Mouse (Mus musculus): ENCODE data around the gene Dhx30. TPM values are rescaled to one million over a fixed set of nuclear protein-coding genes. Genes with fewer than 3 reads are reported as not detected.
"Not testable (repeated sequence)": the region's sequence is repeated elsewhere in the genome, so short reads cannot be mapped to it uniquely, and the experiment has no call there.

The Dhx30 gene
- polyA plus RNA-seq, 1 experiment from 2014 or later = 31.2 TPM

DNA sequence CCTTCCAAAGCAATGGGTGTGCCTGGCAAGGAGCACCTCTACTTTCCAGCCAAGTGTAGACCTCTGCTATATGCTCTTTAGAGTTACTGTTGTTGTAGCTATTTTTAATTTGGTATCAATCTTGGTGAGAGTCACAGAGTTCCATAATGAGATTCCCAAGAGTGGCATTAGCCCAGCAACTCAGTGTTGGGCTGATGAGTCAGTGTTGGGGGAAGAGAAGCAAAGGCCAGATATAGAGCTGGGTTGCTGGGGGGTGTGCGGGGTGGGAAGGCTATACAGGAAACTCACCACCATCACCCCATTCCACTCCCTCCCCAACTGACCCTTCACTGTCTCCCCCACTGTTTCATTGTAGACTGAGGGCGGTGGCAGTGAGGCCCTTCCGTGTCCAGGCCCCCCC, 36.6 kb downstream of the Dhx30 start:
- Histone ChIP-seq H3K4me2 (ENCODE audit: low read depth, low read length) (no peak overlapping the region), H3K4me3 (ENCODE audit: low read depth, low read length) (no peak overlapping the region), H3K4me1 (ENCODE audit: control insufficient read depth, low read depth, low read length) (no peaks in the 10 kb centered on the region), H3K9me3 (replicated peaks; ENCODE audit: control insufficient read depth, low read length) (no peaks in the 10 kb centered on the region), H3K36me3 (ENCODE audit: control insufficient read depth, insufficient read depth) (peaks cover 19% of the 10 kb centered on the region), H3K27me3 (ENCODE audit: control insufficient read depth, insufficient read depth, low read depth, low read length) (no peaks in the 10 kb centered on the region), H3K27ac (ENCODE audit: low read length) (no peak overlapping the region), H3K9ac (ENCODE audit: low read depth, low read length) (no peak overlapping the region)
- ATAC-seq (ENCODE audit: low read depth) = no peak
- WGBS (ENCODE audit: insufficient replicate concordance) = 65% methylated on average over 3 of the region's 3 CpGs

GRCm38 (mm10) chr9:110076468-110076867, 41.2 kb downstream of the Dhx30 start:
- H3K9ac ChIP-seq (ENCODE audit: low read depth, low read length); H3K27me3 ChIP-seq (ENCODE audit: control insufficient read depth, insufficient read depth, low read depth, low read length); H3K4me1 ChIP-seq (ENCODE audit: control insufficient read depth, low read depth, low read length); H3K4me3 ChIP-seq (ENCODE audit: low read depth, low read length); H3K9me3 ChIP-seq (replicated peaks; ENCODE audit: control insufficient read depth, low read length); ATAC-seq (ENCODE audit: low read depth); H3K4me2 ChIP-seq (ENCODE audit: low read depth, low read length); H3K36me3 ChIP-seq (ENCODE audit: control insufficient read depth, insufficient read depth); H3K27ac ChIP-seq (ENCODE audit: low read length): not testable (repeated sequence)
- WGBS (ENCODE audit: insufficient replicate concordance) = 56% methylated on average over 4 of the region's 7 CpGs

DNA sequence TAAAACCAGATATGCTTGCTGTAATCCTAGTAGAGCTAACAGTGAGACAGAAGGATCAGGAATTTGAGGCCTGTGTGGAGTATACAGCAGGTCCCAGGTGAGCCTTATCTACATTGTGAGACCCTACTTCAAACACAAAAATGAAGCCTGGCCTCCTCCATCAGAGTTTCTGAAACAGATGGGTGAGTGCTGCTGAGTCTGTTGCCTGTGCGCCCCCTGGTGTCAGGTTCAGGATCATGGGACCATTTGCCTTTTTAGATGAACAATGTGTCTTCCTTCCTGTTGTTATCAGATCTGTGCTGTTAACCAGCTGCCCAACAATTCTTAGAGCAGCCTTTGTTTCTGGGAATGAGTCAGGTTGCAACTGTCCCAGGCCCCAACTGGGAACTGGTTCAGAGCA, 45.8 kb downstream of the Dhx30 start:
- H3K4me1 ChIP-seq (ENCODE audit: control insufficient read depth, low read depth, low read length) = no peaks in the 10 kb centered on the region
- WGBS (ENCODE audit: insufficient replicate concordance) = 6% methylated on average over 1 of the region's 1 CpGs
- H3K36me3 ChIP-seq (ENCODE audit: control insufficient read depth, insufficient read depth) = no peaks in the 10 kb centered on the region
- no peak overlapping the region for H3K9ac ChIP-seq (ENCODE audit: low read depth, low read length)
- no peak overlapping the region for H3K4me2 ChIP-seq (ENCODE audit: low read depth, low read length)
- no peak for ATAC-seq (ENCODE audit: low read depth)
- H3K9me3 ChIP-seq (replicated peaks; ENCODE audit: control insufficient read depth, low read length) = no peaks in the 10 kb centered on the region
- H3K27ac ChIP-seq (ENCODE audit: low read length) = no peak overlapping the region
- no peak overlapping the region for H3K4me3 ChIP-seq (ENCODE audit: low read depth, low read length)
- H3K27me3 ChIP-seq (ENCODE audit: control insufficient read depth, insufficient read depth, low read depth, low read length) = no peaks in the 10 kb centered on the region

GRCm38 (mm10) chr9:110071011-110071410, 46.6 kb downstream of the Dhx30 start:
- Histone ChIP-seq H3K9ac (ENCODE audit: low read depth, low read length) (no peak overlapping the region), H3K4me1 (ENCODE audit: control insufficient read depth, low read depth, low read length) (no peaks in the 10 kb centered on the region), H3K4me2 (ENCODE audit: low read depth, low read length) (no peak overlapping the region), H3K27me3 (ENCODE audit: control insufficient read depth, insufficient read depth, low read depth, low read length) (no peaks in the 10 kb centered on the region), H3K27ac (ENCODE audit: low read length) (no peak overlapping the region), H3K36me3 (ENCODE audit: control insufficient read depth, insufficient read depth) (no peaks in the 10 kb centered on the region), H3K9me3 (replicated peaks; ENCODE audit: control insufficient read depth, low read length) (no peaks in the 10 kb centered on the region), H3K4me3 (ENCODE audit: low read depth, low read length) (no peak overlapping the region)
- 61% methylated on average over 4 of the region's 4 CpGs for WGBS (ENCODE audit: insufficient replicate concordance)
- no peak for ATAC-seq (ENCODE audit: low read depth)

DNA sequence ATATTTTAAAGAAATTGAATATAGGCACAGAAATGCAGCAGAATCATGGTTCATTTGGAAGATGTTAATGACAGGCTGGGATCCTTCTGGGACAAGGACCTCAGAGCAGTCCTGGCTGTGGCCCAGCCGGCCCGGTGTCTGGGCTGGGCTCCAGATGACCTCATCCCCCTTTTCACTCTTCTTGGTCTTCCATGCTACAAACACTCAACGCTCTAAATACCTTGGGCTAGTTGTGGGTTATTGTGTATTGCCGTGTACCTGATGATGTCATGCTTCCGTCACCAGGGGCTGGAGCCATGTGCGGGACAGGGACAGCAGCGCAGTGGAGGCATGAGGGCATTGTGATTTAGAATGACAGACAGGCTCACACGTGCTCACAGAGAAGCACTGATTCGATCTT, 47.3 kb downstream of the Dhx30 start:
- ATAC-seq (ENCODE audit: low read depth) = no peak
- Histone ChIP-seq H3K36me3 (ENCODE audit: control insufficient read depth, insufficient read depth) (no peaks in the 10 kb centered on the region), H3K4me2 (ENCODE audit: low read depth, low read length) (no peak overlapping the region), H3K9ac (ENCODE audit: low read depth, low read length) (no peak overlapping the region), H3K9me3 (replicated peaks; ENCODE audit: control insufficient read depth, low read length) (no peaks in the 10 kb centered on the region), H3K4me3 (ENCODE audit: low read depth, low read length) (no peak overlapping the region), H3K27ac (ENCODE audit: low read length) (no peak overlapping the region), H3K27me3 (ENCODE audit: control insufficient read depth, insufficient read depth, low read depth, low read length) (no peaks in the 10 kb centered on the region), H3K4me1 (ENCODE audit: control insufficient read depth, low read depth, low read length) (no peaks in the 10 kb centered on the region)
- 75% methylated on average over 9 of the region's 9 CpGs for WGBS (ENCODE audit: insufficient replicate concordance)

- no peaks in the 10 kb centered on the region for H3K36me3 ChIP-seq (ENCODE audit: control insufficient read depth, insufficient read depth)
Observed at GRCm38 (mm10) chr9:110068745-110069144, 48.9 kb downstream of the Dhx30 start.

GRCm38 (mm10) chr9:110064641-110065040, 53.0 kb downstream of the Dhx30 start:
- no peaks in the 10 kb centered on the region for H3K36me3 ChIP-seq (ENCODE audit: control insufficient read depth, insufficient read depth)
- no peaks in the 10 kb centered on the region for H3K4me1 ChIP-seq (ENCODE audit: control insufficient read depth, low read depth, low read length)
- H3K27me3 ChIP-seq (ENCODE audit: control insufficient read depth, insufficient read depth, low read depth, low read length) = no peaks in the 10 kb centered on the region
- H3K4me3 ChIP-seq (ENCODE audit: low read depth, low read length) = no peak overlapping the region
- no peak overlapping the region for H3K4me2 ChIP-seq (ENCODE audit: low read depth, low read length)
- no peaks in the 10 kb centered on the region for H3K9me3 ChIP-seq (replicated peaks; ENCODE audit: control insufficient read depth, low read length)
- no peak overlapping the region for H3K27ac ChIP-seq (ENCODE audit: low read length)
- H3K9ac ChIP-seq (ENCODE audit: low read depth, low read length) = no peak overlapping the region
- no peak for ATAC-seq (ENCODE audit: low read depth)

More at GRCm38 (mm10) chr9:110068745-110069144, 48.9 kb downstream of the Dhx30 start:
- no peak overlapping the region for H3K4me2 ChIP-seq (ENCODE audit: low read depth, low read length)
- H3K27me3 ChIP-seq (ENCODE audit: control insufficient read depth, insufficient read depth, low read depth, low read length) = no peaks in the 10 kb centered on the region
- H3K4me1 ChIP-seq (ENCODE audit: control insufficient read depth, low read depth, low read length) = no peaks in the 10 kb centered on the region
- H3K4me3 ChIP-seq (ENCODE audit: low read depth, low read length) = no peak overlapping the region
- H3K9ac ChIP-seq (ENCODE audit: low read depth, low read length) = no peak overlapping the region
- 67% methylated on average over 6 of the region's 6 CpGs for WGBS (ENCODE audit: insufficient replicate concordance)
- no peaks in the 10 kb centered on the region for H3K9me3 ChIP-seq (replicated peaks; ENCODE audit: control insufficient read depth, low read length)
- no peak for ATAC-seq (ENCODE audit: low read depth)
- no peak overlapping the region for H3K27ac ChIP-seq (ENCODE audit: low read length)

GRCm38 (mm10) chr9:110062861-110063260, 54.8 kb downstream of the Dhx30 start:
- Histone ChIP-seq H3K4me1 (ENCODE audit: control insufficient read depth, low read depth, low read length) (no peaks in the 10 kb centered on the region), H3K27me3 (ENCODE audit: control insufficient read depth, insufficient read depth, low read depth, low read length) (no peaks in the 10 kb centered on the region), H3K9ac (ENCODE audit: low read depth, low read length) (no peak overlapping the region), H3K27ac (ENCODE audit: low read length) (no peak overlapping the region), H3K9me3 (replicated peaks; ENCODE audit: control insufficient read depth, low read length) (no peaks in the 10 kb centered on the region), H3K4me2 (ENCODE audit: low read depth, low read length) (no peak overlapping the region), H3K4me3 (ENCODE audit: low read depth, low read length) (no peak overlapping the region), H3K36me3 (ENCODE audit: control insufficient read depth, insufficient read depth) (no peaks in the 10 kb centered on the region)
- 74% methylated on average over 6 of the region's 6 CpGs for WGBS (ENCODE audit: insufficient replicate concordance)
- no peak for ATAC-seq (ENCODE audit: low read depth)

DNA sequence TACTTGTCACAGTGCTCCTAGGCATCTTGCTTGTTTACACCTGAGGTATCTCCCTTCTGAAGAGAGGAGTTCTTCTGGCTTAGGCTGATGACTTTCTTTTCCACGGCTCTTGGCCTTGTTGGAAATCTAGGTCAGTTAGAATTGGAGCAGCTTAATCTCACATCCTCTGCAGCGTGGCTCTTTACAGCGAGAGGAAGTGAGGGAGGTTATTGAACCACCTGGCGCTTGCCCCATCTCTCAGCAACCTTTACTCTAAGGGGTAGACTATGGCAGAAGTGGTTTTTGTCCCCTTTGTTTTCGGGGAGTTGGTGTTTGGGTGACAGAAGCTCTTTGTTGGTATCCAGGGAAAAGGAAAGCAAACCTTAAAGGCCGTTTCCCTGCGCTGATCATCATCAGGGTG, 55.2 kb downstream of the Dhx30 start:
- Histone ChIP-seq H3K9me3 (replicated peaks; ENCODE audit: control insufficient read depth, low read length) (no peaks in the 10 kb centered on the region), H3K4me1 (ENCODE audit: control insufficient read depth, low read depth, low read length) (no peaks in the 10 kb centered on the region), H3K4me2 (ENCODE audit: low read depth, low read length) (no peak overlapping the region), H3K4me3 (ENCODE audit: low read depth, low read length) (no peak overlapping the region), H3K9ac (ENCODE audit: low read depth, low read length) (no peak overlapping the region), H3K27ac (ENCODE audit: low read length) (no peak overlapping the region), H3K27me3 (ENCODE audit: control insufficient read depth, insufficient read depth, low read depth, low read length) (no peaks in the 10 kb centered on the region), H3K36me3 (ENCODE audit: control insufficient read depth, insufficient read depth) (no peaks in the 10 kb centered on the region)
- 69% methylated on average over 7 of the region's 7 CpGs for WGBS (ENCODE audit: insufficient replicate concordance)
- no peak for ATAC-seq (ENCODE audit: low read depth)

- WGBS (ENCODE audit: insufficient replicate concordance) = 73% methylated on average over 2 of the region's 2 CpGs
Observed at GRCm38 (mm10) chr9:110060761-110061160, 56.9 kb downstream of the Dhx30 start.

More at GRCm38 (mm10) chr9:110060761-110061160, 56.9 kb downstream of the Dhx30 start:
- Histone ChIP-seq H3K9ac (ENCODE audit: low read depth, low read length) (no peak overlapping the region), H3K4me3 (ENCODE audit: low read depth, low read length) (no peak overlapping the region), H3K9me3 (replicated peaks; ENCODE audit: control insufficient read depth, low read length) (no peaks in the 10 kb centered on the region), H3K4me1 (ENCODE audit: control insufficient read depth, low read depth, low read length) (no peaks in the 10 kb centered on the region), H3K27ac (ENCODE audit: low read length) (no peak overlapping the region), H3K4me2 (ENCODE audit: low read depth, low read length) (no peak overlapping the region), H3K27me3 (ENCODE audit: control insufficient read depth, insufficient read depth, low read depth, low read length) (no peaks in the 10 kb centered on the region), H3K36me3 (ENCODE audit: control insufficient read depth, insufficient read depth) (no peaks in the 10 kb centered on the region)
- ATAC-seq (ENCODE audit: low read depth) = no peak

Data from liver, embryonic 16.5 days (tissue).